ENCODE assay signal across 8 mouse cellular contexts in the genomic region with DNA sequence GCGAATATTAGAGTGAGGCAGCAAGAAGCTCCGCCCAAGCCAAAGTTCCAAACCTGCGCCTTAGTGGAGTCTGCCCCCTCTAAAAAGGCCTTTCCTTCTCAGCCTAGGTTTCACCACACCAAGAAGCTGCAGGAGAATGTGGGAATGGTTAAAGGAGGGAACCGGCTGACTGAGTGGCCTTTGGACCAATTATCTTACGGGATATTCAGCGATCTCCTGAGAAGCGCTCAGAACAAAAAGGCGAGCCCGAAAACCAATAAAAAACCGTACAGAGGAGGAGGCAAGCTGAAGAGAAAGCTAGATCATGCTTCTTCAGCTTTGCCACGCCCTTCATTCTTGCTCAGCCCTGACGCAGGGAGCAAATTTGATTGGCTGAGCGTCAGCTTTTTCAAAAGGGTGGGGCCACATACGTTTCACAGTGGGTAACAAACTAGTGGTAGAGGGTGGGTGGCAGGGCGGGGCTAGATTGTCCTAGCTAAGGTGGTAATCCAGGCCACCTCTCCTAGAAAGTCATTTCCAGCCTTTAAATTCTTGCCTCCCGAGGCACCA. TPM values are rescaled to one million over a fixed set of nuclear protein-coding genes. Genes with fewer than 3 reads are reported as not detected.
DNase-seq lines count a peak whose midpoint lies in the region; ATAC-seq and TF ChIP-seq lines count a peak whose summit lies in the region.

Gene Cdk16 (plus strand): TSS at position 436 of the 549 bp plus-strand sequence.

- DNase-seq in c-Kit-positive CD71-positive TER-119-negative erythroid progenitor cells, embryonic 14.5 days (ENCODE audit: low read depth), result peak; percentile 84
- peak; percentile 84 for DNase-seq in forebrain, embryonic 11.5 days (ENCODE audit: low spot score)
- peak; percentile 87 for DNase-seq in layer of hippocampus, adult 11-12 months (ENCODE audit: low spot score)
- DNase-seq in lung, adult 18-20 months, result peak; percentile 94 to 95
- peak; percentile 87 for DNase-seq in testis, postnatal 14 days (ENCODE audit: low spot score)

- 23% methylated on average over 16 of the region's 16 CpGs for WGBS in forebrain, embryonic 11.5 days
- WGBS in heart, embryonic 16.5 days, result 12% methylated on average over 16 of the region's 16 CpGs
- WGBS in neural tube, embryonic 15.5 days, result 24% methylated on average over 16 of the region's 16 CpGs

- peaks cover 33% of the 10 kb centered on the region for H3K4me1 ChIP-seq in E14TG2a.4 (replicated peaks; ENCODE audit: low read depth, low read length)
- H3K4me1 ChIP-seq in forebrain, embryonic 11.5 days (replicated peaks; ENCODE audit: control insufficient read depth, insufficient read depth, low read length), result peaks cover 2% of the 10 kb centered on the region; the same call in 1 of the 2 replicates
- peaks cover 18% of the 10 kb centered on the region for H3K4me1 ChIP-seq in heart, embryonic 16.5 days (ENCODE audit: control insufficient read depth, insufficient read depth, low read length)
- H3K4me1 ChIP-seq in neural tube, embryonic 15.5 days, result peaks cover 19% of the 10 kb centered on the region

- peaks cover 40% of the 10 kb centered on the region for H3K36me3 ChIP-seq in E14TG2a.4 (ENCODE audit: insufficient read depth, low read length)
- H3K36me3 ChIP-seq in forebrain, embryonic 11.5 days (ENCODE audit: control insufficient read depth, insufficient read depth, low read length), result no peaks in the 10 kb centered on the region; the same call in 1 of the 2 replicates
- H3K36me3 ChIP-seq in heart, embryonic 16.5 days (ENCODE audit: control insufficient read depth, insufficient read depth), result peaks cover 10% of the 10 kb centered on the region
- peaks cover 9% of the 10 kb centered on the region for H3K36me3 ChIP-seq in neural tube, embryonic 15.5 days

- TF ChIP-seq CTCF in E14TG2a.4 (conservative IDR thresholded peaks at IDR 0.05; ENCODE audit: low read length), result no peak

- H3K4me2 ChIP-seq in forebrain, embryonic 11.5 days (ENCODE audit: low read depth, low read length, severe bottlenecking), result peak within 1 kb of the TSS; percentile 61
- peak within 1 kb of the TSS; percentile 76 for H3K4me2 ChIP-seq in heart, embryonic 16.5 days (ENCODE audit: low read depth, low read length)
- peak within 1 kb of the TSS; percentile 64 for H3K4me2 ChIP-seq in neural tube, embryonic 15.5 days

- peak; percentile 92 for ATAC-seq in forebrain, embryonic 11.5 days (replicated peaks; ENCODE audit: low FRiP score)
- peak; percentile 91 for ATAC-seq in heart, embryonic 16.5 days (replicated peaks; ENCODE audit: extremely low read depth, insufficient read depth, low FRiP score)
- peak; percentile 93 for ATAC-seq in neural tube, embryonic 15.5 days (ENCODE audit: low FRiP score)

- peak within 1 kb of the TSS; percentile 94 for H3K27ac ChIP-seq in forebrain, embryonic 11.5 days (ENCODE audit: low read depth, low read length)
- peak within 1 kb of the TSS; percentile 98 for H3K27ac ChIP-seq in heart, embryonic 16.5 days (ENCODE audit: low read length)
- peak within 1 kb of the TSS; percentile 94 for H3K27ac ChIP-seq in neural tube, embryonic 15.5 days (replicated peaks)

- H3K9ac ChIP-seq in forebrain, embryonic 11.5 days (ENCODE audit: low read length), result peak within 1 kb of the TSS; percentile 80
- H3K9ac ChIP-seq in heart, embryonic 16.5 days (ENCODE audit: low read length), result peak within 1 kb of the TSS; percentile 90
- H3K9ac ChIP-seq in neural tube, embryonic 15.5 days (replicated peaks), result peak within 1 kb of the TSS; percentile 71

- H3K9me3 ChIP-seq in E14TG2a.4 (ENCODE audit: low read length), result no peaks in the 10 kb centered on the region
- no peaks in the 10 kb centered on the region for H3K9me3 ChIP-seq in forebrain, embryonic 11.5 days (ENCODE audit: control insufficient read depth, low read length)
- H3K9me3 ChIP-seq in heart, embryonic 16.5 days (replicated peaks; ENCODE audit: control insufficient read depth, low read length), result no peaks in the 10 kb centered on the region
- no peaks in the 10 kb centered on the region for H3K9me3 ChIP-seq in neural tube, embryonic 15.5 days (replicated peaks)

- H3K4me3 ChIP-seq in E14TG2a.4 (replicated peaks; ENCODE audit: low read length), result peak within 1 kb of the TSS; percentile 85
- peak within 1 kb of the TSS; percentile 62 for H3K4me3 ChIP-seq in forebrain, embryonic 11.5 days (ENCODE audit: low read depth, low read length)
- H3K4me3 ChIP-seq in heart, embryonic 16.5 days (ENCODE audit: low read length), result peak within 1 kb of the TSS; percentile 78
- peak within 1 kb of the TSS; percentile 62 for H3K4me3 ChIP-seq in neural tube, embryonic 15.5 days (replicated peaks)

- H3K27me3 ChIP-seq in E14TG2a.4 (ENCODE audit: insufficient read depth, low read length), result no peaks in the 10 kb centered on the region
- no peaks in the 10 kb centered on the region for H3K27me3 ChIP-seq in forebrain, embryonic 11.5 days (ENCODE audit: control insufficient read depth, insufficient read depth, low read length)
- no peaks in the 10 kb centered on the region for H3K27me3 ChIP-seq in heart, embryonic 16.5 days (ENCODE audit: control insufficient read depth, insufficient read depth, low read length)
- no peaks in the 10 kb centered on the region for H3K27me3 ChIP-seq in neural tube, embryonic 15.5 days (replicated peaks)

RNA-seq across cellular contexts. Expression of gene Cdk16, which starts in this region (rescaled TPM):
- 117 and 123 TPM in 2 replicates for polyA plus RNA-seq in forebrain, embryonic 11.5 days (2014; fragmentation: Nextera tagmentation; extraction: Ambion mirVana)
- polyA plus RNA-seq in heart, embryonic 16.5 days (2015; fragmentation: Nextera tagmentation; extraction: Ambion mirVana), result 112 and 118 TPM in 2 replicates
- polyA plus RNA-seq in neural tube, embryonic 15.5 days (2015; fragmentation: Nextera tagmentation; extraction: Ambion mirVana), result 154 and 167 TPM in 2 replicates

Comparison
In these comparisons a context has a peak if more than half of its experiments do, and no peak if none do; other contexts are left out.
1. Peak in every context shown above with its lines: DNase-seq, ATAC-seq, H3K4me3 ChIP-seq and H3K27ac ChIP-seq.